Mouse (Mus musculus) E14TG2a.4 (cell line): ENCODE measurements at regions not wholly inside any gene's neighbourhood (a gene's known extent, or its start where the extent isn't known, plus 50 kb on each side); places are given as distances from the start of the nearest gene placed in this dataset.

Source experiments
- CTCF ChIP-seq: conservative IDR thresholded peaks from 2 replicates; pipeline ENCODE4 v1.5.1; 2014; ENCODE audit warnings: low read length
- NANOG ChIP-seq: IDR thresholded peaks from 2 replicates; pipeline ENCODE4 v1.6.1; 2014; ENCODE audit warnings: borderline replicate concordance, low read length, mixed read lengths
- POU5F1 ChIP-seq: IDR thresholded peaks from 2 replicates; pipeline ENCODE4 v1.6.1; 2014; ENCODE audit warnings: low read length, borderline replicate concordance

DNA sequence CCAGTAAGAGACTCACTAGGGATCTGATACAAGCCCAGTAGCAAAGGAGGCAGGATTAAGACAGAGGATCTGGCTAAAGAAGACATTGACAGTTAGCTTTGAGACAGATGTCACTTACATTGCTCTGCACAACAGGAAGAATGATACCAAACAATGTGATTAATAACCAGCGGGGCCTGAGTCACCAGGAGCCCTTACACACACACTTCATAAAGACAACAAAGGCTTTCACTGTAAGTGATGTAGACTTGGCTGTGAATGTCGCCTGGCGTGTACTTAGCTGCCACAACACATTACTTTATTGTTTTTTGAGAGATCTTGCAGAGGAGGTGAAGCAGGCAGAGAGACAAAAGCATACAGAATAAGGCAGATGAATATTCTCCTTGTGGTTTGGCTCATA is 116.1 kb downstream of the Cdca7 start:
- no peak for TF ChIP-seq CTCF
- TF ChIP-seq POU5F1, result no peak
- TF ChIP-seq NANOG, result no peak
